8 mouse cellular contexts compared by ENCODE assay signal in genomic region chr10:54076420-54076819, GRCm38 (mm10). TPM values are rescaled to one million over a fixed set of nuclear protein-coding genes. Genes with fewer than 3 reads are reported as not detected.
DNase-seq lines count a peak whose midpoint lies in the region; ATAC-seq and TF ChIP-seq lines count a peak whose summit lies in the region.

TSS of gene Man1a (minus strand) at chr10:54076609.

- peaks cover 15% of the 10 kb centered on the region for H3K4me1 ChIP-seq in kidney, embryonic 14.5 days (ENCODE audit: control insufficient read depth, insufficient read depth, low read length)
- H3K4me1 ChIP-seq in liver, embryonic 14.5 days (replicated peaks; ENCODE audit: control insufficient read depth in 2 of 2, insufficient read depth in 2 of 2, low read length in 1 of 2) = peaks cover 5 to 24% of the 10 kb centered on the region in 2 experiments
- H3K4me1 ChIP-seq in neural tube, embryonic 11.5 days (ENCODE audit: control insufficient read depth, insufficient read depth, low read length) = peaks cover 6% of the 10 kb centered on the region; the same call in 1 of the 2 replicates

- no peak for TF ChIP-seq POLR2A in brain, embryonic 14.5 days (IDR thresholded peaks at IDR 0.05; ENCODE audit: borderline replicate concordance, extremely low read depth, insufficient read depth, insufficient read length, poor library complexity, severe bottlenecking)

- DNase-seq in kidney, adult 9 months = no peak
- DNase-seq in brain, embryonic 14.5 days (ENCODE audit: low read depth) = peak; percentile 19
- peak; percentile 12 for DNase-seq in gastrocnemius, postnatal 25 days
- DNase-seq in induced T-regulatory cell, adult 2 months (ENCODE audit: low read depth) = peak; percentile 75
- DNase-seq in liver, embryonic 14.5 days (ENCODE audit: low read depth in 3 of 3, low spot score in 3 of 3) = no peak
- DNase-seq in neural tube, embryonic 11.5 days (ENCODE audit: low spot score) = no peak
- no peak for DNase-seq in ovary, postnatal 10 days (ENCODE audit: low spot score)

- H3K27me3 ChIP-seq in kidney, embryonic 14.5 days (ENCODE audit: control insufficient read depth, insufficient read depth, low read length) = no peaks in the 10 kb centered on the region
- peaks cover 3% of the 10 kb centered on the region for H3K27me3 ChIP-seq in liver, embryonic 14.5 days (ENCODE audit: control insufficient read depth, insufficient read depth, low read length)
- peaks cover 3% of the 10 kb centered on the region; the same call in 1 of the 2 replicates for H3K27me3 ChIP-seq in neural tube, embryonic 11.5 days (ENCODE audit: control insufficient read depth, insufficient read depth, low read length)

- TF ChIP-seq EP300 in liver, embryonic 14.5 days (IDR thresholded peaks at IDR 0.05; ENCODE audit: low read depth) = no peak

- H3K36me3 ChIP-seq in kidney, embryonic 14.5 days (ENCODE audit: control insufficient read depth, insufficient read depth, low read length) = no peaks in the 10 kb centered on the region
- peaks cover 6% of the 10 kb centered on the region for H3K36me3 ChIP-seq in liver, embryonic 14.5 days (replicated peaks; ENCODE audit: control insufficient read depth, insufficient read depth, low read depth)
- H3K36me3 ChIP-seq in neural tube, embryonic 11.5 days (ENCODE audit: control insufficient read depth, insufficient read depth, low read length) = no peaks in the 10 kb centered on the region

- ATAC-seq in kidney, embryonic 14.5 days (ENCODE audit: low FRiP score, low TSS enrichment) = no peak
- ATAC-seq in liver, embryonic 14.5 days (ENCODE audit: insufficient read depth) = no peak
- ATAC-seq in neural tube, embryonic 11.5 days (ENCODE audit: insufficient read depth, low FRiP score, low TSS enrichment) = no peak

- 4% methylated on average over 4 of the region's 4 CpGs for WGBS in kidney, embryonic 14.5 days
- 12% methylated on average over 4 of the region's 4 CpGs for WGBS in liver, embryonic 14.5 days (ENCODE audit: insufficient replicate concordance)
- 15% methylated on average over 4 of the region's 4 CpGs for WGBS in neural tube, embryonic 11.5 days

- no peak for TF ChIP-seq CTCF in brain, embryonic 14.5 days (IDR thresholded peaks at IDR 0.05; ENCODE audit: borderline replicate concordance, extremely low read depth, insufficient read depth, insufficient read length)
- no peak for TF ChIP-seq CTCF in liver, embryonic 14.5 days (IDR thresholded peaks at IDR 0.05; ENCODE audit: low read depth)

- no peaks in the 10 kb centered on the region for H3K9me3 ChIP-seq in kidney, embryonic 14.5 days (ENCODE audit: control insufficient read depth, low read length)
- H3K9me3 ChIP-seq in liver, embryonic 14.5 days (ENCODE audit: control insufficient read depth, low read length) = no peaks in the 10 kb centered on the region
- no peaks in the 10 kb centered on the region for H3K9me3 ChIP-seq in neural tube, embryonic 11.5 days (ENCODE audit: control insufficient read depth, low read length)

- peak within 1 kb of the TSS; percentile 73 for H3K9ac ChIP-seq in kidney, embryonic 14.5 days (ENCODE audit: low read depth, low read length)
- H3K9ac ChIP-seq in liver, embryonic 14.5 days (replicated peaks) = peak within 1 kb of the TSS; percentile 83
- peak within 1 kb of the TSS; percentile 54 for H3K9ac ChIP-seq in neural tube, embryonic 11.5 days (ENCODE audit: low read length)

- H3K4me3 ChIP-seq in kidney, embryonic 14.5 days (ENCODE audit: low read length) = peak within 1 kb of the TSS; percentile 81
- H3K4me3 ChIP-seq in liver, embryonic 14.5 days (ENCODE audit: insufficient read depth in 1 of 2, low read depth in 2 of 2, low read length in 2 of 2) = peak within 1 kb of the TSS; percentile 88 to 95
- peak within 1 kb of the TSS; percentile 68 for H3K4me3 ChIP-seq in neural tube, embryonic 11.5 days (ENCODE audit: low read depth, low read length)

- no peak within 1 kb of the TSS for H3K27ac ChIP-seq in kidney, embryonic 14.5 days (ENCODE audit: low read depth, low read length)
- H3K27ac ChIP-seq in liver, embryonic 14.5 days = peak within 1 kb of the TSS; percentile 46; the same call in 1 of the 2 replicates
- no peak within 1 kb of the TSS for H3K27ac ChIP-seq in neural tube, embryonic 11.5 days (ENCODE audit: low read depth, low read length)

- peak within 1 kb of the TSS; percentile 81 for H3K4me2 ChIP-seq in kidney, embryonic 14.5 days (replicated peaks; ENCODE audit: low read depth, low read length)
- H3K4me2 ChIP-seq in liver, embryonic 14.5 days (ENCODE audit: low read depth) = peak within 1 kb of the TSS; percentile 95
- peak within 1 kb of the TSS; percentile 99 for H3K4me2 ChIP-seq in neural tube, embryonic 11.5 days (ENCODE audit: low read depth)

RNA-seq across cellular contexts. Expression of gene Man1a, which starts in this region (rescaled TPM):
- 12.0 and 13.9 TPM in 2 replicates for polyA plus RNA-seq in kidney, embryonic 14.5 days (2014; fragmentation: Nextera tagmentation; extraction: Ambion mirVana)
- 6.2 and 8.5 TPM in 2 replicates for polyA plus RNA-seq in brain, embryonic 14.5 days (2012; rRNA removed)
- 10 to 100 TPM in 1 of 2 experiments, 1 to 10 TPM in 1; 9.3 to 15.8 TPM for total RNA-seq in gastrocnemius, postnatal 25 days (2021)
- polyA plus RNA-seq in liver, embryonic 14.5 days (2012; rRNA removed) = 9.5 and 12.4 TPM in 2 replicates
- polyA plus RNA-seq in liver, embryonic 14.5 days (2014; fragmentation: Nextera tagmentation; extraction: Ambion mirVana) = 11.5 and 12.4 TPM in 2 replicates
- polyA plus RNA-seq in neural tube, embryonic 11.5 days (2014; fragmentation: Nextera tagmentation; extraction: Ambion mirVana) = 2.3 and 2.8 TPM in 2 replicates

Comparison
In these comparisons a context has a peak if more than half of its experiments do, and no peak if none do; other contexts are left out.
1. DNase-seq: peak in brain, embryonic 14.5 days (single experiment), gastrocnemius, postnatal 25 days (single experiment) and induced T-regulatory cell, adult 2 months (single experiment); none in kidney, adult 9 months (single experiment), liver, embryonic 14.5 days (0 of 3), neural tube, embryonic 11.5 days (single experiment) and ovary, postnatal 10 days (single experiment).
2. Peak in every context shown above with its lines, with median percentiles within 50 percentile points of each other: H3K4me2 ChIP-seq, H3K4me3 ChIP-seq and H3K9ac ChIP-seq.